Mouse (Mus musculus): ENCODE measurements around the gene Rtl6.

DNA sequence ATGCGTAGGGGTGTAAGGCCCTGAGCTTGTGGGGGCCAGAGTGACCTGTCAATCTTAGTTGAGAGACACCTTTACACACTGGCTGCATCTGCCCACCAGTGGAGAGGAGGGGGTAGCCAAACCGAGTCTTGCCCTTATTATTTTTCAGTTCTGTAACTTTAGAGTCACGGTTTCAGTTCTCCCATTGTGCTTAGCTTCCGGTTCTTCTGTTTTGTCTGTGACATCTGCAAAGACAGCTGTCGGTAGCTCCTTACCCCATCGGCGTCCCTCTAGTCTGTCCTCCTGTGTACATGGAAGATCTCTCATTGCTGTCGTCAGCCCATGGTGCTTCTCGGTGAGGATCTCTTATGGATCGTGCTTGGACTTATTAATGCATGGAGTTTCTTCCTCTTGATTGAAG is 20.5 kb downstream of the Rtl6 start:
- TF ChIP-seq POLR2A (IDR thresholded peaks at IDR 0.05; ENCODE audit: borderline replicate concordance, extremely low read depth, low read depth, low read length) (no peak), CTCF (IDR thresholded peaks at IDR 0.05; ENCODE audit: insufficient read depth, low read length) (no peak)

All from lung, adult 2 months (tissue).